Mouse (Mus musculus): ENCODE measurements around the gene Vmn1r75.

Gene Vmn1r75

DNA sequence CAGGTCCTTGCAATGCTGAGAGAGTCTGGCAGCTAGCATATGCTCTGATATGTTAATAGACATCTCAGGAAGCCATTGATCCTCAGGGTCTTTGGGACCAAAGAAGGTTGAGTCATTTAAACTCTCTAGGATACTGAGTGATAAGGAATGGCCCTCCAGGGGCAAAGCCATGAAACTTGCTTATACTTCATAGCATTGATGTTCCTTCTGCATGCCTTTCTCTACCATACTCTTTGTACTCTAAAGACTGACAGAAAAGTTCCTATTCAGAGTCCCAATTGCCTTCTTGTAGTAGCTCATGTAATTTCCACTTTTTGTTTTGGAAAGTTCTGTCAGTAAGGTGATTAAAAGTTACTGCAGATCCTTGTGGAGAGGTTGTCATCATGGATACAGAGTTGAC lies at the start of gene Vmn1r75:
Gene Vmn1r75 (plus strand): TSS at position 301 of the 400 bp plus-strand sequence.
- no peak for DNase-seq (ENCODE audit: low spot score)

- DNase-seq (ENCODE audit: low spot score) = no peak
Measured at GRCm38 (mm10) chr7:11833680-11834079, 40.8 kb upstream of the Vmn1r75 start, which contains the start of gene Vmn1r74. Gene Vmn1r74 (plus strand): TSS chr7:11833980.

Measured in ovary, adult 18-20 months (tissue).